Mouse (Mus musculus): ENCODE data around the gene Wnt4.

The Wnt4 gene

GRCm38 (mm10) chr4:137277166-137277513 is at the start of gene Wnt4:
TSS of gene Wnt4 (plus strand) at chr4:137277489.
- peak; percentile 51 for DNase-seq

GRCm38 (mm10) chr4:137228566-137229115 is 48.6 kb upstream of the Wnt4 start:
- no peak for DNase-seq

GRCm38 (mm10) chr4:137231494-137232470 is 45.5 kb upstream of the Wnt4 start:
- no peak for DNase-seq

- no peak for DNase-seq
Measured at GRCm38 (mm10) chr4:137233632-137234031, 43.7 kb upstream of the Wnt4 start.

GRCm38 (mm10) chr4:137234444-137234843 is 42.8 kb upstream of the Wnt4 start:
- no peak for DNase-seq

- no peak for DNase-seq
Measured at GRCm38 (mm10) chr4:137235368-137235767, 41.9 kb upstream of the Wnt4 start.

- no peak for DNase-seq
Measured at GRCm38 (mm10) chr4:137244883-137245282, 32.4 kb upstream of the Wnt4 start.

GRCm38 (mm10) chr4:137250333-137250732 is 27.0 kb upstream of the Wnt4 start:
- no peak for DNase-seq

GRCm38 (mm10) chr4:137250849-137251248 is 26.4 kb upstream of the Wnt4 start:
- no peak for DNase-seq

GRCm38 (mm10) chr4:137253601-137254000 is 23.7 kb upstream of the Wnt4 start:
- DNase-seq = no peak

GRCm38 (mm10) chr4:137254206-137254976 is 22.9 kb upstream of the Wnt4 start:
- no peak for DNase-seq

- no peak for DNase-seq
Measured at GRCm38 (mm10) chr4:137255568-137255967, 21.7 kb upstream of the Wnt4 start.

- DNase-seq = no peak
Measured at GRCm38 (mm10) chr4:137261826-137262225, 15.5 kb upstream of the Wnt4 start.

- DNase-seq = no peak
Measured at GRCm38 (mm10) chr4:137264066-137264465, 13.2 kb upstream of the Wnt4 start.

GRCm38 (mm10) chr4:137265116-137265515 is 12.2 kb upstream of the Wnt4 start:
- DNase-seq = no peak

GRCm38 (mm10) chr4:137268541-137268940 is 8.7 kb upstream of the Wnt4 start:
- DNase-seq = no peak

GRCm38 (mm10) chr4:137271856-137272255 is 5.4 kb upstream of the Wnt4 start:
- DNase-seq = no peak

- no peak for DNase-seq
Measured at GRCm38 (mm10) chr4:137274304-137274703, 3.0 kb upstream of the Wnt4 start.

GRCm38 (mm10) chr4:137276443-137277165 is 685 bp upstream of the Wnt4 start:
- no peak for DNase-seq

GRCm38 (mm10) chr4:137277600-137278143 is 383 bp downstream of the Wnt4 start:
- no peak for DNase-seq

GRCm38 (mm10) chr4:137278144-137279040 is 1.1 kb downstream of the Wnt4 start:
- peak; percentile 44 for DNase-seq
